Mouse (Mus musculus) brain, embryonic 18.5 days (tissue): ENCODE results near the gene Spats2l.
A peak's percentile ranks its signal among the peaks of the same experiment; 100 is the strongest.

Experiments used
- DNase-seq: peaks from one replicate; pipeline ENCODE4 v3.0.0-alpha.2; 2012; ENCODE audit warnings: low read depth, low spot score

Gene Spats2l

DNA sequence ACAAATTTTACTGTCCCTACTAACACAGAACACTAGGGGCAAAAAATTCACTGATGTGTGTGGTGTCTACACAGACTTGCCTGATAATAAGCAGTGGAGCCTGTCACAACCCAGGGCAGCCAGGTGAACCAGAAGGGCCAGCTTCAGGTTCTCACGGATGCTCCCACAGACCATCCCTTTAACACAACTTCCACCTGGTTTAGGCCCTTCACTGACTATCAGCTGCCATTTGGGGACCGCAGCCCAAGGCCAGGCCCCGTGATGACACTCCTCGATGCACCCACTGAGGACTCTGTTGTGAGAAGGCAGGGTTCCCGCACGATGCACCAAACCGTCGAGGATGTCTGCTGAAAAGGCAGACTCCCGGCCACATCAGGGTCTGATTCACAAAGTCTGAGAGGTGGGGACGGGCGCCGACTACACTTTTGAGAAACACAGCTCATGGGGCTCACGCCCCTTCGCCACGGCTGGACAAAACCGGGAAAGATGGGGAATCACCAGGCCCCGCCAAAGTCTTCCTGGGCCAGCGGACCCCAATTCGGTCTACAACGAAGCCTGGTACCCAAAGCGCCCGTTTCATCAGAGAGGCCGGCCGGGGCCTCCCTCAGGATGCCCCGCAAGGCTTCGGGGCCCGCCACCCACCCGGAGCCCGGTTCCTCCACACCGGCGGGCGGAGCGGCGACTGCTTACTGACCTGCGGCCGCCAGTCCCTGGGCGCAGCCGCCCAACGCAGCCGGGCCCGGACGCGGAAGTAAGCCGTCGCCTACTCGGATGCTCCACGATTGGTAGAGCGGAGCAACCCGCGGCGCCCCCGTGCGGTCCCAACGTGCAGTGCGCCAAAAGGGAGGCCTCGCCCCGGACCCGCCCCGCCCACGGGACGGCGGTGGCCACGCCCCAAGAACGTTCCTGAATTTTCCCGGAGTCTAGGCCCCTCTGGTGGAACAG lies 195.6 kb downstream of the Spats2l start:
- DNase-seq, result peak; percentile 69

DNA sequence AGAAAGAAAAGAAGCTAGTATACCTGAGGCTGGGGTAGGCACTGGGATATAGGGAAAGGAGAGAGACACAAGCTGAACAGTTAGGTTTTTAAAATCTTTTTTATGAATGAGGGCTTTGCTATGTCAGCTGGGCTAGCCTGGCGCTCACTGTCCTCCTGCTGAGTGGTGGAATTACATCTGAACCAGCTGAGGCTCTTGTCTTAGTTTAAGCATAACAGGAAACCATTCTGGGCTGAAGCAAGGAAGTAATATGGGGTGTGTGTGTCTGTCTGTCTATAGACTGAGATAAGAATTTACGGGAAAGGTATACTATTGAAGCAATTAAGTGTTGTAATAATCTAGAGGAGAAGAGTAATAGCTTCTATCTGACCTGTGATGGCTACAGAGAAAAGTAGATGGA lies 197.6 kb downstream of the Spats2l start:
- no peak for DNase-seq

DNA sequence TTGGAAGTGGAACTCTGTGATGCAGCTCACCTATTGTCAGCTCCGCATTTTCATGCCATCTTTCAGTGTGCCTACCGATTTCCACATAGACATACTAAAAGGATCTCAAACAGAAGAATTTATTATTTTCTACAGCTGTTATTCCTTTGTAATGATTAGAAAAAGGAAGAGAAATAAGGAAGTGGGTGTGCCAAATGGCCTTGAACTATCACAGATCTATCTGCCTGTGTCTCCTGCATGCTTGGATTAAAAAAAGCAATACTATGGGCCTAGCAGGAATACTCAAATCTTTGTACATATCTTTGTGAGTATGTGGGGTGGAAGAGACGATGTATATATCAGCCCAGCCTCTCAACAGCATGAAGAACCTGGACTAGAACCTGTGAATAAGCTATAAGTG lies 202.9 kb downstream of the Spats2l start:
- no peak for DNase-seq

DNA sequence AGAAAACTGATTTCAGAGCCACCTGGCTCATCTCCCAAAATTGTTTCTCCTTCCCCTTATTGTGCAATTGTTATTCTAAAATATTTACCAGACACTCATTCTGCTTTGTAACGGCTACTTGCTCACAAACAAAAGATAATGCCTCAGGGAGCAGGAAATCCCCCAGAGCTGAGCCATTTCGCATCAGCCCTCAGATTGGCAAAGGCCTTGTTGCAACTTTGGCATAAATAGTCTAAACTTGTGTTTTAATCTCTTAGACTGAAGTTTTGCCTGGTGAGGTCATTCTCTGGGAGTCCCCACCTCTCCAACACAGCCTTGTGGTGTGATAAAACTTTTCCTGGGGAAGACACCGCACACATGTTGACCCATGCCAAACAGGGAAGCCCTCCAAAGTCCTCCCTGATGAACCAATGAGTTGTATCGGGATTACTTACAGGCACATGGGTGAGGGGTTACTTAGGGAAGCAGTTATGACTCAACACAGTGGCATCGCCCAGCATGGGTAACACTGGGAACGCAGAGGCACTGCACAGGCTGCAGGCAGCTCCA lies 215.2 kb downstream of the Spats2l start:
- no peak for DNase-seq

GRCm38 (mm10) chr1:57991277-57991676 lies 217.3 kb downstream of the Spats2l start:
- no peak for DNase-seq

- peak; percentile 91 for DNase-seq
Observed at GRCm38 (mm10) chr1:57995432-57996132, 221.6 kb downstream of the Spats2l start, which contains the start of gene Sgo2a. Sgo2a (plus strand) TSS chr1:57995971.

GRCm38 (mm10) chr1:57996133-57996615 lies 222.2 kb downstream of the Spats2l start:
- DNase-seq, result no peak
